Mouse (Mus musculus) testis, adult 2 months (tissue): ENCODE measurements around the gene L2hgdh.

ENCODE experiments used
- CTCF ChIP-seq: fragments of 200-500 bp; IDR thresholded peaks from 2 replicates; pipeline ENCODE4 v1.5.1; 2012; ENCODE audit warnings: low read depth, mild to moderate bottlenecking, inconsistent platforms, low read length, moderate library complexity; ENCODE audit not compliant: control insufficient read depth, insufficient read depth, insufficient replicate concordance
- POLR2A ChIP-seq: fragments of 200-500 bp; IDR thresholded peaks from 2 replicates; pipeline ENCODE4 v1.6.1; 2012; ENCODE audit warnings: low read depth, mild to moderate bottlenecking, inconsistent platforms, low read length, moderate library complexity; ENCODE audit not compliant: control insufficient read depth

GRCm38 (mm10) chr12:69757418-69758141, 32.9 kb upstream of the L2hgdh start:
- TF ChIP-seq CTCF (peak; percentile 56; the same call in 1 of the 2 replicates), POLR2A (no peak)
